Mouse (Mus musculus) intestine, postnatal 0 days (tissue): ENCODE data around the gene Pdzd2. TPM values are rescaled to one million over a fixed set of nuclear protein-coding genes. Genes with fewer than 3 reads are reported as not detected.
A peak's percentile ranks its signal among the peaks of the same experiment; 100 is the strongest.

Source experiments
- ATAC-seq: fragments of 200-750 bp; cut with Nextera tagmentation; 2 replicates; pipeline ENCODE4 v1.8.0; 2017; ENCODE audit warnings: mild to moderate bottlenecking, moderate TSS enrichment, moderate library complexity
- H3K27ac ChIP-seq: fragments of 300-500 bp; sonication (generic); 2 replicates; pipeline ENCODE4 v1.5.1; 2014; ENCODE audit warnings: mild to moderate bottlenecking, low read depth, low read length, moderate library complexity
- H3K27me3 ChIP-seq: fragments of 300-500 bp; sonication (generic); replicated peaks from 2 replicates; pipeline ENCODE4 v1.6.1; 2014; ENCODE audit warnings: low read length, mixed read lengths; ENCODE audit not compliant: control insufficient read depth, insufficient read depth
- H3K36me3 ChIP-seq: fragments of 300-500 bp; sonication (generic); 2 replicates; pipeline ENCODE4 v1.6.1; 2014; ENCODE audit warnings: mild to moderate bottlenecking, moderate library complexity; ENCODE audit not compliant: control insufficient read depth, insufficient read depth
- H3K4me1 ChIP-seq: fragments of 300-500 bp; sonication (generic); replicated peaks from 2 replicates; pipeline ENCODE4 v1.6.1; 2014; ENCODE audit warnings: antibody characterized with exemption, low read length, mixed read lengths; ENCODE audit not compliant: control insufficient read depth, insufficient read depth
- H3K4me2 ChIP-seq: fragments of 300-500 bp; sonication (generic); replicated peaks from 2 replicates; pipeline ENCODE4 v1.6.1; 2014; ENCODE audit warnings: low read depth, mild to moderate bottlenecking, moderate library complexity
- H3K4me3 ChIP-seq: fragments of 300-500 bp; sonication (generic); 2 replicates; pipeline ENCODE4 v1.5.1; 2014; ENCODE audit warnings: low read depth, low read length
- H3K9ac ChIP-seq: fragments of 300-500 bp; sonication (generic); 2 replicates; pipeline ENCODE4 v1.6.1; 2014; ENCODE audit warnings: mild to moderate bottlenecking, low read depth, low read length
- H3K9me3 ChIP-seq: fragments of 300-500 bp; sonication (generic); 2 replicates; pipeline ENCODE4 v1.6.1; 2016; ENCODE audit warnings: mixed run types; ENCODE audit not compliant: control insufficient read depth
- CTCF ChIP-seq: sonication (generic); IDR thresholded peaks from 2 replicates; pipeline ENCODE4 v1.5.1; 2016; ENCODE audit warnings: low read depth, mild to moderate bottlenecking, control low read depth, antibody characterized with exemption, moderate library complexity
- WGBS: fragments of 180-500 bp; shearing (Covaris S2); extraction: QIAGEN DNeasy Blood & Tissue Kit; methylation state at CpG from one replicate; pipeline ENCODE4 v1.1.7; 2014; 5-methylcytosine and 5-hydroxymethylcytosine counted together
- polyA plus RNA-seq: library from polyadenylated mRNA; unstranded; fragments of >200 nt; fragmentation: Nextera tagmentation; extraction: Ambion mirVana; gene quantifications from 2 replicates; pipeline ENCODE4 v1.2.1, GENCODE M21; 2015

Gene Pdzd2
- polyA plus RNA-seq, 1 experiment from 2014 or later = 10.1 TPM

DNA sequence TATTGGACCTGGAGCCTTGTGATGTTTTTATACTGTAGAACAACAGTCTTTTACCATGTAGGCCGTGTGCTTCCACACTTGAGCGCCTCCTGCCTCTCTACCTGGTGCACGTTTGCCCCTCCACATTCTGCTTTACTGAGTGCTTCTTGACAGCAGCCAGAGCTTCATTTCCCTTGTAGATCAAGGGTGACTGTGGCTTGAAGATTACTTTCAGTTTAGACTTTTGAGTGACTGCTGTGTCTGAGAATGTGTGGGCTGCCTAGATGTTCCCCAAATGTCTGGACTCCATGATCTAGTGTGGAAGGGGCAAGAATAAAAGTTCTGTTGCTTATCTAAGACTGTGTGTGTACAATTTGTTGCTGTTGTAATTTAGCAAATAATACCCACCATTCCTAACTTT lies 390.8 kb downstream of the Pdzd2 start:
- H3K9ac ChIP-seq = no peak overlapping the region
- H3K9me3 ChIP-seq = no peaks in the 10 kb centered on the region
- WGBS = 88% methylated on average over 3 of the region's 3 CpGs
- no peaks in the 10 kb centered on the region for H3K4me1 ChIP-seq
- TF ChIP-seq CTCF = no peak
- H3K27me3 ChIP-seq = no peaks in the 10 kb centered on the region
- H3K4me2 ChIP-seq = no peak overlapping the region
- H3K27ac ChIP-seq = no peak overlapping the region
- ATAC-seq = no peak
- H3K4me3 ChIP-seq = no peak overlapping the region
- peaks cover 58% of the 10 kb centered on the region for H3K36me3 ChIP-seq

GRCm38 (mm10) chr15:12346916-12347315 lies 392.8 kb downstream of the Pdzd2 start:
- no peak for ATAC-seq
- no peak overlapping the region for H3K4me3 ChIP-seq
- H3K9me3 ChIP-seq = no peaks in the 10 kb centered on the region
- H3K9ac ChIP-seq = no peak overlapping the region
- peaks cover 48% of the 10 kb centered on the region for H3K36me3 ChIP-seq
- H3K27ac ChIP-seq = no peak overlapping the region
- H3K4me1 ChIP-seq = no peaks in the 10 kb centered on the region
- H3K4me2 ChIP-seq = no peak overlapping the region
- H3K27me3 ChIP-seq = no peaks in the 10 kb centered on the region
- TF ChIP-seq CTCF = no peak
- WGBS = 98% methylated on average over 3 of the region's 3 CpGs

DNA sequence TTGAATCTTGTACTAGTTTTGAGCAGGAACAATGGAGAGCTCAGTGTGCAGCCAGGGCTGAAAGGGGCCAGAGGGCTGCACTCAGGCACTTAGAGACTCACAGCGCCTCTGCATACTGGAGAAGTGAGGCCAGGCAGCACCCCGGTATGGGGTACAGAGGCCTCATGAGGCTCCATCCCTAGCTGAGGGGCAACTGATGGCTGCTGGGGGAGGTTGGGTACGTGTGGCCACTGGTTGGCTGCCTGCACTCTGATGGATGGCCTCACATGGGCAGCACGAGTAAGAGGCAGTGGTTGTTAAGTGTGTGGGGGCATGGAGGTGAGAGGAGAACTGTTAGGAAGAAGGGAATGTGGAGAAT lies 398.3 kb downstream of the Pdzd2 start:
- Histone ChIP-seq H3K4me1 (peaks cover 4% of the 10 kb centered on the region; the same call in 1 of the 2 replicates), H3K27me3 (no peaks in the 10 kb centered on the region), H3K4me2 (no peak overlapping the region), H3K9ac (no peak overlapping the region), H3K4me3 (no peak overlapping the region), H3K36me3 (peaks cover 20% of the 10 kb centered on the region; the same call in 1 of the 2 replicates), H3K9me3 (no peaks in the 10 kb centered on the region), H3K27ac (no peak overlapping the region)
- ATAC-seq = peak; percentile 51; the same call in 1 of the 2 replicates
- WGBS = 48% methylated on average over 4 of the region's 4 CpGs
- no peak for TF ChIP-seq CTCF

DNA sequence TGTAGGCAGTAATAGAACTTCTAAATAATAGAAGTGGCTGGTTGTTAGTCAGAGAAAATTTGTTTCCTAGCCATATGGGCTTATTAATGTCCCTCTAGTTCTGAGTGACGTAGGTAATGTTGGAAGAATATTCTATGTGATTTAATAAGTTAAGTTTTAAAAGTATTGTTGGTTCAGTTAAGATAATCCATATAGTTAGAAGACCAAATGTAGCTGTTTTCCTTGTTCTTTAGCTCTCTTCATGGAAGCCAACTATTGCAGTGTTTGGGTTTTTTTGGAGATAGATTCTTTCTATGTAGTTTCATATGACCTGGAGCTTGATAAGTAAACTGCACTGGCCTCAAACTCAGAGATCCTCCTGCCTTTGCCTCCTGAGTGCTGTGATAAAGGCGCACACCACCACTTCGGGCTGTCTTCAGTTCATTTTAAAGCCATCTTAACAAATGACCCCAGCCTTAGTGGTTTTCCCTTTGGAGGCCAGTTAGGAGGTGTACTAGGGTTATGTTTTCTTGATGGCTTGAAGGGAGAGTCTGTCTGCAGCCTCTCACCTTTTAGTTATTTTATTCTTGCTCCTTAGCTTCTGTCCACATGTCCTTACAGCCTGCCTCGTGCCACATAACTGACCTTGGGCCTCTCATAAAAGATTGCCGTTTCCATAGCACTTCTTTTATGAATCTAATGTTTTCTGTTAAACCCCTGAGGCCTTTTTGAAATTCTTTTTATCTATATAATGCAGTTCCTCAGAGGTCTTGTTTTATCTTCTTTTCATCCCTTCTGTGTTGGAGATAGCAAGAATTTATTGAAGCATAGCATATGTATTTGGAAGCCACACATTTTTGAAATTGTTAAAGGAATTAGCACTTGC lies 399.0 kb downstream of the Pdzd2 start:
- no peak overlapping the region for H3K27ac ChIP-seq
- 51% methylated on average over 5 of the region's 5 CpGs for WGBS
- TF ChIP-seq CTCF = no peak
- H3K27me3 ChIP-seq = no peaks in the 10 kb centered on the region
- no peak overlapping the region for H3K4me3 ChIP-seq
- H3K36me3 ChIP-seq = peaks cover 18% of the 10 kb centered on the region; the same call in 1 of the 2 replicates
- no peak overlapping the region for H3K4me2 ChIP-seq
- H3K9me3 ChIP-seq = no peaks in the 10 kb centered on the region
- ATAC-seq = no peak
- H3K9ac ChIP-seq = no peak overlapping the region
- H3K4me1 ChIP-seq = peaks cover 4% of the 10 kb centered on the region; the same call in 1 of the 2 replicates

DNA sequence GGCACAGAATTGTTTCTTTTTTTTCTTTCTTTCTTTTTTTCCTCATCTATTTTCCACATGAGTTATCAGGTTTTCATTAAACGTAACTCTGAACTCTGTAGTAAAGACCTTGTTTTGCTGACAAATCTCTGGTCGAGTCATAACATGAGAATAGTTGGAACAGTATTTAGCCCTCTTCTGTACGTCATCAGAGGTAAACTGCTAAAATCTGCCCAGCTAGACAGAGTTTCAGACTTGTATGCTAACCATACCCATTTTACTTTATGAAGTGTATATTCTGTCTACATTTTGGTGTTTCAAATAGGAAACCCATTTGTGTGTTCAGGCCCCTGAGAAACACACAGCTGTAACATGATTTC lies 402.0 kb downstream of the Pdzd2 start:
- no peak overlapping the region for H3K9ac ChIP-seq

DNA sequence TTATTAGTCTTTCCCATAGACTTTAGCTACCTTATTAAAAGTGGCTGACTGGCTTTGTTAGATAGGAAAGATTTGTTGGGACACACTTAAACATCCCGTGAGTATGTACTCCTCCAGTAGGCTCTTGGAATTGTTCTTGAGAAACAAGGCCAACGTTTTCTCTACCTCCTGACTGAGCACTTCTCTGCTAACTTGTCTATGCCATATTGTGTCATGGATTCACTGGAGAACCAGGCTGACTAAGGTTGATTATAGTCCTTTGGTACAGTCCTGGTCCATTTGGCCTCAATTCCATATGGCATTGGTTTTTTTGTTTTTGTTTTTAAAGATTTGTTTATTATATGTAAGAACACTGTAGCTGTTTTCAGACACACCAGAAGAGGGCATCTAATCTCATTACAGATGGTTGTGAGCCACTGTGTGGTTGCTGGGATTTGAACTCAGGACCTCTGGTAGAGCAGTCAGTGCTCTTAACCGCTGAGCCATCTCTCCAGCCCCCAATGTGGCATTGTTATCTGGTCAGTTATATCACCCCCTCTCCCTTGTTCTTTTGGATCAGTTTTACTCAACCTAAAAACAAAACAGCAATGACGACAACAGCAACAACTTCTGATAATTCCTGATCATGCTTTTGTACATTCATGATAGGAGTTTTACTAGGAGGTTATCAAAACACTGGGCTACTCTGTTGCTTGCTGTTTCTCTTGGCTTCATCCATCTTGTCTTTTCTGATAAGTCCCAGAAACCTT lies 402.5 kb downstream of the Pdzd2 start:
- Histone ChIP-seq H3K9ac (no peak overlapping the region), H3K4me2 (no peak overlapping the region), H3K4me1 (peaks cover 4% of the 10 kb centered on the region; the same call in 1 of the 2 replicates), H3K27me3 (no peaks in the 10 kb centered on the region), H3K9me3 (no peaks in the 10 kb centered on the region), H3K4me3 (no peak overlapping the region), H3K27ac (no peak overlapping the region), H3K36me3 (0 out of 2 replicates have a peak, but pooled peaks cover under 1% of the 10 kb centered on the region)
- ATAC-seq = no peak
- TF ChIP-seq CTCF = no peak
- 83% methylated on average over 4 of the region's 4 CpGs for WGBS

More for the DNA sequence above, 402.0 kb downstream of the Pdzd2 start:
- H3K4me3 ChIP-seq = no peak overlapping the region
- 69% methylated on average over 3 of the region's 3 CpGs for WGBS
- ATAC-seq = no peak
- H3K27me3 ChIP-seq = no peaks in the 10 kb centered on the region
- no peak for TF ChIP-seq CTCF
- H3K27ac ChIP-seq = no peak overlapping the region
- peaks cover 4% of the 10 kb centered on the region; the same call in 1 of the 2 replicates for H3K4me1 ChIP-seq
- H3K4me2 ChIP-seq = no peak overlapping the region
- peaks cover 5% of the 10 kb centered on the region; the same call in 1 of the 2 replicates for H3K36me3 ChIP-seq
- no peaks in the 10 kb centered on the region for H3K9me3 ChIP-seq
